Mouse (Mus musculus) right cerebral cortex, postnatal 10 days (tissue): Measurements from ENCODE around the gene Mup22.
"Not testable (repeated sequence)": the region's sequence is repeated elsewhere in the genome, so short reads cannot be mapped to it uniquely, and the experiment has no call there.

Source experiments
- DNase-seq, 2 experiments: peaks; one replicate each; pipeline ENCODE4 v3.0.0; 2021; ENCODE audit warnings: low spot score in 2 of 2

Mup22 gene

DNA sequence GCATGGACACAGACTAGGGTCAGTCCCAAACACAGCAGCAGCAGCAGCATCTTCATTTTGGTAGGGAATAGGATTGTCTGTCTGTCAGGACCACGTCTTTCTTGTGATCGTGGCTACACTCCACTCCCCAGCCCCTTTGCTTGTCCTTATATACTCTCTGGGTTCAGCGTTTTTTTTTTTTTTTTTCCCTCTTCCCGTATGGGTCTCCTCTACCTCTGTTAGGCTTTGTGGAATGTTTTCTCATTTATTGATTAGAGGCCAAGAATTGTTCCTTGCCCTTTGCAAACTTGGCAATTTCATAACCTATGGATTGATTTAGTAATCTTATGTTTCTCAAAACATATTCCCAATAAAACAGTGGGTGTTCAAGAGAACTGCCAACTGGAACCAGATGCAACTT is at the start of gene Mup22:
Gene Mup22, minus strand, starts transcription at position 101 of the 400 bp plus-strand sequence.
- not testable (repeated sequence) for DNase-seq

- DNase-seq = not testable (repeated sequence)
Measured at GRCm38 (mm10) chr4:60840889-60841288, 19.6 kb upstream of the Mup22 start.
